Mouse (Mus musculus) embryonic fibroblast, embryonic 13.5 days (primary cell): ENCODE data around the gene Dhx40. TPM values are rescaled to one million over a fixed set of nuclear protein-coding genes. Genes with fewer than 3 reads are reported as not detected.
"Not testable (repeated sequence)": the region's sequence is repeated elsewhere in the genome, so short reads cannot be mapped to it uniquely, and the experiment has no call there.

ENCODE experiments used
- H3K27ac ChIP-seq: 2 replicates; pipeline ENCODE4 v1.5.1; 2012; ENCODE audit warnings: low read length, control low read depth, inconsistent platforms; ENCODE audit not compliant: insufficient read depth
- H3K4me1 ChIP-seq: 2 replicates; pipeline ENCODE4 v1.6.1; 2011; ENCODE audit warnings: low read length; ENCODE audit not compliant: control insufficient read depth, insufficient read depth
- H3K4me3 ChIP-seq: 2 replicates; pipeline ENCODE4 v1.5.1; 2011; ENCODE audit warnings: mild to moderate bottlenecking, control low read depth, low read length; ENCODE audit not compliant: insufficient read depth
- CTCF ChIP-seq: IDR thresholded peaks from 2 replicates; pipeline ENCODE4 v1.5.1; 2011; ENCODE audit warnings: mild to moderate bottlenecking, control low read depth, low read length, moderate library complexity, borderline replicate concordance; ENCODE audit not compliant: insufficient read depth
- POLR2A ChIP-seq: IDR thresholded peaks from 2 replicates; pipeline ENCODE4 v1.6.1; 2011; ENCODE audit warnings: low read depth, mild to moderate bottlenecking, control low read depth, low read length, moderate library complexity
- polyA plus RNA-seq: library from polyadenylated mRNA; stranded (reverse); fragments of >200 nt; gene quantifications from 2 replicates; pipeline ENCODE4 v1.2.4, GENCODE M21; 2011; ENCODE audit warnings: low read depth; ENCODE audit not compliant: missing spikeins, insufficient read length

Dhx40 gene
- polyA plus RNA-seq, 1 experiment: 38.9 TPM

DNA sequence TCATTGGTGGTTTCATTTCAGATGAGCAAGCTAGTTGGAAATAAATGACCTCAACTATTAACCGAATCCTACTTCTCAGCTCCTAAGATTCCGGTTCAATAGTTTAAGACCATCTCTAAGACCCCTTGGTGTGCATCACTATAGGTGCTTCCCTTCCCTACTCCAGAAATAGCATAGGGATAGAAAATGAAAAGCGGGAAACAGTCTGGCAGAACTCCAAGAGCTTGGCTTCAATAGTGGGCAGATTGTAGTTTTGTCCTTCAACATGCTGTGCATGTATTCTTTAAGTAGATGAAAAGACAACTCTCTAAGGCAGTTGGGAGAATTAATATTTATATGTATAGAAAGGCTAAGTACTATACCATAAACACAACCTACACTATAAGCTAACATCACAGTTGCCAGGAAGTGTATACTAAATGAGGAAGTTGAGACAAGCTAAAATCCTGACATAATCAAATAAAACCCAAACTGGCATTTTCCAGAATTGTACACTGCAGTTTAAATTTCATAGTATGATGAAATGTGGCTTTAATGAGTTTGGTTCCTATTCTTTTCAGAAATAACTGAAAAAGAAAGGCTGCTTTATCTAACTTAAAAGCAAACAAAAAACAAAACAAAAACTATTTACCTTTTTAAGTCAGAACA is 57.6 kb downstream of the Dhx40 start:
- no peak overlapping the region for H3K4me3 ChIP-seq
- TF ChIP-seq CTCF: no peak
- TF ChIP-seq POLR2A: no peak
- peaks cover 23% of the 10 kb centered on the region for H3K4me1 ChIP-seq
- no peak overlapping the region for H3K27ac ChIP-seq

DNA sequence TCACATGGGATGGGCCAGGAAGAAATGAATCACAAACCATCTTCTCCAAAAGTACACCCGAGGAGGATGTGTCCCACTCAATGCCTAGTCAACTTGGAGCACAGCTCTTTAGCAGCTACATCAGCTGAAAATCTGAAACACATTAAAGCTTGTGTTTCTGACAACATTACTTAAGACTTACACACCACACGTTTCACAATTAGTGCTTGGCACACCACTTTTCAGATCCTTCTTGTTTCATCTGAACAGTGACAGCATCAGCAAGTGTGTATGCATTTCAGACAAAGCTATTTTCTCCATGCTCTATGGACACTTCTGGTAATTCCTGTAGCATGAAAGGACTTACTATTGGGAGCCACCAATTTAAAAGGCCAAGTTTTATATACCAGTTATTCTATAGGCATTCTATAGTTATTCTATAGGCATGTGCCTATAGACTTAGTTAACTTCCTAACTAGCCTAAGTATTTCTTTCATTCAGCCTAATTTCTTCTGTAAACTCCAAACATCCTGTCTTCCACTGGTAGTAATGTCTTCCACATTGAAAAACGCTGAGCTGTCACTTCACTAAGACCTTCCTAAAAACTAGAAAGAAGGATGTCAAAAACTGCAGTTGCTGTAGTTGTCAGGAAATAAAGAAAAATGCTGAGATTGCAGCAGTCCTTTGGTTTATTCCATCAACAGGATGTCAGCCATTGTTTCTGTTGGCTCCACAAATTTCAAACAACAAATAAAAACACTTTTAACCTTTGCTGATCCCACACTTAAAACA is 61.7 kb downstream of the Dhx40 start:
- H3K4me3 ChIP-seq: no peak overlapping the region
- TF ChIP-seq POLR2A: no peak
- TF ChIP-seq CTCF: no peak
- H3K4me1 ChIP-seq: peaks cover 11% of the 10 kb centered on the region
- no peak overlapping the region for H3K27ac ChIP-seq

- no peak overlapping the region for H3K4me3 ChIP-seq
- no peak overlapping the region for H3K27ac ChIP-seq
- peaks cover 11% of the 10 kb centered on the region for H3K4me1 ChIP-seq
- TF ChIP-seq POLR2A (no peak), CTCF (no peak)
Measured at GRCm38 (mm10) chr11:86742605-86743004, 64.9 kb downstream of the Dhx40 start.

DNA sequence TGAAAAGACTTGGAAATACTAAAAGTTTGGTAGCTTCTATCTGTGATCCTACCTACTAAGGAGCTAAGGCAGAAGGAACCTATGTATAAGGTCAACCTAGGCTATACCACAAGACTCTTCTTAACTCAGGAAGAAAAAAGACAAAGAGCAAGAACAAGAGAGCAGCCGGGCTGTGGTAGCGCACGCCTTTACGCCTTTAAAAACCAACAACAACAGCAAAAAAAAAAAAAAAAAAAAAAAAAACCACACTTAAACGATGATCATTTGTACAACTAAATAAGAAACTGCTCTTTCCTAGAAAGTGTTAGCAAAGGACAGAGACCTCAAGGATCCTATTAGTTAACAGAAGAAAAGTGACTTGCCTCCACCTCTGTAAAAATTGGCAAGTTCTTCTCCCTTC is 66.0 kb downstream of the Dhx40 start:
- H3K4me1 ChIP-seq: peaks cover 11% of the 10 kb centered on the region
- H3K4me3 ChIP-seq: no peak overlapping the region
- H3K27ac ChIP-seq: no peak overlapping the region
- TF ChIP-seq CTCF (no peak), POLR2A (no peak)

- TF ChIP-seq CTCF: no peak
- no peak for TF ChIP-seq POLR2A
- no peak overlapping the region for H3K27ac ChIP-seq
- H3K4me3 ChIP-seq: no peak overlapping the region
- H3K4me1 ChIP-seq: no peaks in the 10 kb centered on the region; the same call in 1 of the 2 replicates
Measured at GRCm38 (mm10) chr11:86739470-86739869, 68.1 kb downstream of the Dhx40 start.

- no peaks in the 10 kb centered on the region; the same call in 1 of the 2 replicates for H3K4me1 ChIP-seq
- TF ChIP-seq POLR2A: no peak
- TF ChIP-seq CTCF: no peak
- no peak overlapping the region for H3K4me3 ChIP-seq
- H3K27ac ChIP-seq: no peak overlapping the region
Measured at GRCm38 (mm10) chr11:86738956-86739355, 68.6 kb downstream of the Dhx40 start.

GRCm38 (mm10) chr11:86738308-86738707 is 69.2 kb downstream of the Dhx40 start:
- not testable (repeated sequence) for H3K27ac ChIP-seq, H3K4me3 ChIP-seq, H3K4me1 ChIP-seq

DNA sequence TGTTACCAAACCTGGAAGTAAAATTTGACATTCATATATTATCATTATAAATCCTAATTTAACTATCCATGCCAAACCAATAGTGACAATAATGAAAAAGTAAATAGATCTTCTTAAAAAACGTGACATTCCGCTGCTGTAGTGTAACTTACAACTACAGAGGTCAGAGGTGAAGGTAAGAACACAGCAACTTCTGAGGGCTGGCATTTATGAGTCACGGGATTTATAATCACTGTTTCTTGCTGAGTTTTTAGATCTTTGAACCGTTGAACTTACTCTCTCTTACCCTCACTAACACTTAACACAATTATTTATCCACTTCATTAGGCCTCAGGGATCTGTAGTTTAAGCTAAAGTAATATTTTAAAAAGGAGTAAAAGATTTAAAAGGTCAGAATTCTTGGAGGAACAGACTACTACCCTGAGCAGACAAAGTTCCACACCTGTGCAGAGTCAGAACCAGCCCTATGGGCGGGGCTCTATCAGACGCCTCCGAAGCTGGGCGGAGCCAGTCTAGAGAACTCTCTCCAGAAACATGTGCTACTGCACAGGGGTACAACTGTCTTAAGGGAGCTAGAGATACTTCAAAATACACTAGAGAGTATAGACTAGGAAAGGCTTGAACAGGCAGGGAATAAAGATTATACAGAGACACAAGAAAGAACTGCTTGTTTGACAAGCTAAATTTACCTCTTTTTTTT is 70.1 kb downstream of the Dhx40 start:
- Histone ChIP-seq H3K4me1 (peaks cover 3% of the 10 kb centered on the region; the same call in 1 of the 2 replicates), H3K27ac (no peak overlapping the region), H3K4me3 (no peak overlapping the region)
- TF ChIP-seq CTCF (no peak), POLR2A (no peak)

GRCm38 (mm10) chr11:86734993-86735392 is 72.6 kb downstream of the Dhx40 start:
- Histone ChIP-seq H3K4me3 (no peak overlapping the region), H3K27ac (no peak overlapping the region), H3K4me1 (peaks cover 9% of the 10 kb centered on the region; the same call in 1 of the 2 replicates)
- no peak for TF ChIP-seq POLR2A
- no peak for TF ChIP-seq CTCF
